Mouse (Mus musculus): ENCODE measurements around the gene Rbmxl1. TPM values are rescaled to one million over a fixed set of nuclear protein-coding genes. Genes with fewer than 3 reads are reported as not detected.

The Rbmxl1 gene
- polyA plus RNA-seq, 1 experiment = 94.8 TPM

- Histone ChIP-seq H3K36me3 (ENCODE audit: control insufficient read depth, insufficient read depth) (no peaks in the 10 kb centered on the region), H3K4me3 (ENCODE audit: insufficient read depth, poor library complexity, severe bottlenecking) (no peak overlapping the region), H3K27me3 (ENCODE audit: control insufficient read depth, insufficient read depth, insufficient read length) (no peaks in the 10 kb centered on the region), H3ac (ENCODE audit: control insufficient read depth, insufficient read length, low read depth) (no peak overlapping the region), H3K79me3 (ENCODE audit: low read depth) (no peaks in the 10 kb centered on the region), H3K79me2 (ENCODE audit: control insufficient read depth, insufficient read depth) (no peaks in the 10 kb centered on the region)
- no peak for TF ChIP-seq USF1 (IDR thresholded peaks at IDR 0.05; ENCODE audit: low read depth)
- TF ChIP-seq CEBPB (IDR thresholded peaks at IDR 0.05; ENCODE audit: low read depth) = no peak
- no peak for TF ChIP-seq CTCF (IDR thresholded peaks at IDR 0.05; ENCODE audit: control insufficient read depth, insufficient read depth, insufficient read length)
- TF ChIP-seq MAX (IDR thresholded peaks at IDR 0.05) = no peak
- TF ChIP-seq MYOD1 (IDR thresholded peaks at IDR 0.05; ENCODE audit: control insufficient read depth, insufficient read length, low read depth) = no peak
- no peak for TF ChIP-seq MYOG (IDR thresholded peaks at IDR 0.05; ENCODE audit: control insufficient read depth, extremely low read depth, insufficient read length)
- no peak for TF ChIP-seq FOSL1 (IDR thresholded peaks at IDR 0.05; ENCODE audit: insufficient read depth, low read length, poor library complexity, severe bottlenecking)
Observed at GRCm38 (mm10) chr8:78467889-78468288, 40.8 kb downstream of the Rbmxl1 start.

- no peaks in the 10 kb centered on the region for H3K27me3 ChIP-seq (ENCODE audit: control insufficient read depth, insufficient read depth, insufficient read length)
- no peak overlapping the region for H3K4me3 ChIP-seq (ENCODE audit: insufficient read depth, poor library complexity, severe bottlenecking)
- H3K79me2 ChIP-seq (ENCODE audit: control insufficient read depth, insufficient read depth) = no peaks in the 10 kb centered on the region
- H3ac ChIP-seq (ENCODE audit: control insufficient read depth, insufficient read length, low read depth) = no peak overlapping the region
- TF ChIP-seq FOSL1 (IDR thresholded peaks at IDR 0.05; ENCODE audit: insufficient read depth, low read length, poor library complexity, severe bottlenecking) (no peak), MAX (IDR thresholded peaks at IDR 0.05) (no peak), MYOG (IDR thresholded peaks at IDR 0.05; ENCODE audit: control insufficient read depth, extremely low read depth, insufficient read length) (no peak), CTCF (IDR thresholded peaks at IDR 0.05; ENCODE audit: control insufficient read depth, insufficient read depth, insufficient read length) (no peak), MYOD1 (IDR thresholded peaks at IDR 0.05; ENCODE audit: control insufficient read depth, insufficient read length, low read depth) (no peak), CEBPB (IDR thresholded peaks at IDR 0.05; ENCODE audit: low read depth) (no peak), USF1 (IDR thresholded peaks at IDR 0.05; ENCODE audit: low read depth) (no peak)
- no peaks in the 10 kb centered on the region for H3K36me3 ChIP-seq (ENCODE audit: control insufficient read depth, insufficient read depth)
- H3K79me3 ChIP-seq (ENCODE audit: low read depth) = no peaks in the 10 kb centered on the region
Observed at GRCm38 (mm10) chr8:78463941-78464340, 44.8 kb downstream of the Rbmxl1 start.

- TF ChIP-seq MYOG (IDR thresholded peaks at IDR 0.05; ENCODE audit: control insufficient read depth, extremely low read depth, insufficient read length) = no peak
- TF ChIP-seq MAX (IDR thresholded peaks at IDR 0.05) = no peak
- no peak for TF ChIP-seq CTCF (IDR thresholded peaks at IDR 0.05; ENCODE audit: control insufficient read depth, insufficient read depth, insufficient read length)
- TF ChIP-seq MYOD1 (IDR thresholded peaks at IDR 0.05; ENCODE audit: control insufficient read depth, insufficient read length, low read depth) = no peak
- no peak for TF ChIP-seq FOSL1 (IDR thresholded peaks at IDR 0.05; ENCODE audit: insufficient read depth, low read length, poor library complexity, severe bottlenecking)
- TF ChIP-seq CEBPB (IDR thresholded peaks at IDR 0.05; ENCODE audit: low read depth) = no peak
- TF ChIP-seq USF1 (IDR thresholded peaks at IDR 0.05; ENCODE audit: low read depth) = no peak
- H3K4me3 ChIP-seq (ENCODE audit: insufficient read depth, poor library complexity, severe bottlenecking) = no peak overlapping the region
- no peaks in the 10 kb centered on the region for H3K36me3 ChIP-seq (ENCODE audit: control insufficient read depth, insufficient read depth)
- no peaks in the 10 kb centered on the region for H3K27me3 ChIP-seq (ENCODE audit: control insufficient read depth, insufficient read depth, insufficient read length)
- H3K79me3 ChIP-seq (ENCODE audit: low read depth) = no peaks in the 10 kb centered on the region
- H3K79me2 ChIP-seq (ENCODE audit: control insufficient read depth, insufficient read depth) = no peaks in the 10 kb centered on the region
- H3ac ChIP-seq (ENCODE audit: control insufficient read depth, insufficient read length, low read depth) = no peak overlapping the region
Observed at GRCm38 (mm10) chr8:78456441-78456840, 52.3 kb downstream of the Rbmxl1 start.

Other genes starting within 250 kb of the Rbmxl1 start
- gene Pou4f2, start 72.3 kb downstream of the Rbmxl1 start, polyA plus RNA-seq (2012; fragmentation: generic; extraction: Trizol) = not detected
- gene Slc10a7, start 448 bp upstream of the Rbmxl1 start, polyA plus RNA-seq (2012; fragmentation: generic; extraction: Trizol) = 7.5 TPM